Mouse (Mus musculus): ENCODE measurements around the gene Olfr183. TPM values are rescaled to one million over a fixed set of nuclear protein-coding genes. Genes with fewer than 3 reads are reported as not detected.

Olfr183 gene
- polyA plus RNA-seq (2012; rRNA removed): not detected in 2 replicates

DNA sequence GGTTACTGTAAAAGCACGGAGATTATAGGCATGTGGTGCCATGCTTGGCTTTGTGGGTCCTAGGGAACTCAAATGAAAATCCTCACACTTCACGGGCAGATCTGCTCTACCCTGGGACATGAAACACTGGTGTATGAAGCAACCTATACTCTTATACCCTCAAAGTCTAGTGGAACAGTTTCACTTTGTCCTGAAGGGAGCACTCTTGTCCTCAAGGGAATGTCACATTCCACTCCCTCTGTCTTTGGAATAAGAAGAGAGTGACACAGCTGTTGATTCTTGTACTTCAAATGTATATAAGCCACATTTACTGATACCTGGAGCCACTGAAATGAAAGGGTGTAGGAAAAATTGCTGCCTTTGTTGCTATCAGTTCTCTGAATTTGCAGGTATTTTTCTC, at the start of gene Olfr183:
TSS of gene Olfr183 (plus strand) at position 301 of the 400 bp plus-strand sequence.

DNA sequence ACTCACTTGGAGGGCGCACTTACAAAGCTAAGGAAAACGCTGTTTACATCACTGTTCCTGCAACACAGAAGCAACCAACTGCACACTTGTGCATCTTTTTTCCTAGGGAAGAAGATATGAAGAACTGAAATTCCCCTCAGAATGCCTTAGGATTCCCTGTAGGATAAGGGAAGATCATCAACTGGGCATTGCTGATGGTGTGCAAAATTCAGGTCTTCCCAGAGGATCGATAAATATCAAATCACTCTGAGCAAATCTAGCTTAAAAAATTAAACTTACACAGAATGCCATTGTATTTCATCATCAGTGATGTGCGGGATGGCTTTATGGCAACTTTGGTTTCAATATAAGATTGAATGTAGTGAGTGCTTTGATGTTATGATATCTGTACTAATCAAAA, 35.0 kb downstream of the Olfr183 start, which contains the start of gene Olfr186:
TSS of gene Olfr186 (minus strand) at position 101 of the 400 bp plus-strand sequence.

DNA sequence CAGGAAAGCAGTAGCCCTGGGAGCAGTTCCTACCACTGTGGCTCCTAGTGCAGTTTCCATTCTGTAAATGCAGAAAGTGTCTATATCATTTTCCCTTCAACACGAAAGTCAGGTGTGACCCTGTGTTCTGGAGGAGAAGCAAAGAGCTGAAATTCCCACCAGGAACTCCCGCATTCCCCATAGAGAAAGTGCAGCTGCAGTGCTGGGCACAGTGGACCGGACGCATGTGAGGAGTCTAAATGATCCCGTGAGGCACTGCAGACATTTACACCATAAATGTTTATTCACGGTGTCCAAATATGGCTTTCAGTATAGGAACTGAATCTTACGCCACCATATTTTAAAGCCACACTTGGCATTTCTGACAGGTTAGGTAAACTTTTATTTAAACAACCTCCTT, 44.6 kb downstream of the Olfr183 start, which contains the start of gene Olfr187:
TSS of gene Olfr187 (minus strand) at position 58 of the 400 bp plus-strand sequence.

Other genes starting within 250 kb of the Olfr183 start
- gene Olfr172, start 232.2 kb upstream of the Olfr183 start, polyA plus RNA-seq (2012; rRNA removed): not detected in 2 replicates
- gene Olfr173, start 195.1 kb upstream of the Olfr183 start, polyA plus RNA-seq (2012; rRNA removed): not detected in 2 replicates
- not detected in 2 replicates for gene Olfr175-ps1, start 168.6 kb upstream of the Olfr183 start, polyA plus RNA-seq (2012; rRNA removed)
- not detected in 2 replicates for gene Olfr177, start 120.6 kb upstream of the Olfr183 start, polyA plus RNA-seq (2012; rRNA removed)
- gene Olfr178, start 103.3 kb upstream of the Olfr183 start, polyA plus RNA-seq (2012; rRNA removed): not detected in 2 replicates
- gene Olfr181, start 66.6 kb upstream of the Olfr183 start, polyA plus RNA-seq (2012; rRNA removed): not detected in 2 replicates
- not detected in 2 replicates for gene Olfr180, start 66.0 kb upstream of the Olfr183 start, polyA plus RNA-seq (2012; rRNA removed)
- not detected in 2 replicates for gene Olfr186, start 34.9 kb downstream of the Olfr183 start, polyA plus RNA-seq (2012; rRNA removed)
- gene Olfr187, start 44.4 kb downstream of the Olfr183 start, polyA plus RNA-seq (2012; rRNA removed): not detected in 2 replicates
- not detected in 2 replicates for gene Olfr190, start 82.6 kb downstream of the Olfr183 start, polyA plus RNA-seq (2012; rRNA removed)
- not detected in 2 replicates for gene Olfr191, start 94.5 kb downstream of the Olfr183 start, polyA plus RNA-seq (2012; rRNA removed)
- gene Olfr193, start 116.5 kb downstream of the Olfr183 start, polyA plus RNA-seq (2012; rRNA removed): not detected in 2 replicates
- not detected in 2 replicates for gene Olfr194, start 125.7 kb downstream of the Olfr183 start, polyA plus RNA-seq (2012; rRNA removed)
- not detected in 2 replicates for gene Olfr195, start 151.7 kb downstream of the Olfr183 start, polyA plus RNA-seq (2012; rRNA removed)
- not detected in 2 replicates for gene Olfr196, start 175.1 kb downstream of the Olfr183 start, polyA plus RNA-seq (2012; rRNA removed)
- gene Olfr198, start 208.2 kb downstream of the Olfr183 start, polyA plus RNA-seq (2012; rRNA removed): not detected in 2 replicates
- not detected in 2 replicates for gene Olfr199, start 224.4 kb downstream of the Olfr183 start, polyA plus RNA-seq (2012; rRNA removed)